Mouse (Mus musculus) lung, embryonic 15.5 days (tissue): ENCODE measurements around the gene Tmem161b. TPM values are rescaled to one million over a fixed set of nuclear protein-coding genes. Genes with fewer than 3 reads are reported as not detected.

Source experiments
- ATAC-seq: fragments of 200-750 bp; cut with Nextera tagmentation; 2 replicates; pipeline ENCODE4 v1.8.0; 2017; ENCODE audit warnings: moderate number of reproducible peaks, borderline replicate concordance; ENCODE audit not compliant: low FRiP score, low TSS enrichment; ENCODE audit errors: extremely low read depth
- H3K27ac ChIP-seq: fragments of 300-500 bp; sonication (generic); 2 replicates; pipeline ENCODE4 v1.5.1; 2015; ENCODE audit warnings: moderate library complexity, mild to moderate bottlenecking, inconsistent platforms
- H3K27me3 ChIP-seq: fragments of 300-500 bp; sonication (generic); 2 replicates; pipeline ENCODE4 v1.6.1; 2015; ENCODE audit warnings: inconsistent platforms
- H3K36me3 ChIP-seq: fragments of 300-500 bp; sonication (generic); 2 replicates; pipeline ENCODE4 v1.6.1; 2015; ENCODE audit warnings: inconsistent platforms
- H3K4me1 ChIP-seq: fragments of 300-500 bp; sonication (generic); 2 replicates; pipeline ENCODE4 v1.6.1; 2015; ENCODE audit warnings: inconsistent platforms
- H3K4me2 ChIP-seq: fragments of 300-500 bp; sonication (generic); 2 replicates; pipeline ENCODE4 v1.6.1; 2015; ENCODE audit warnings: inconsistent platforms, mild to moderate bottlenecking, moderate library complexity
- H3K4me3 ChIP-seq: fragments of 300-500 bp; sonication (generic); 2 replicates; pipeline ENCODE4 v1.5.1; 2015; ENCODE audit warnings: mild to moderate bottlenecking, inconsistent platforms
- H3K9ac ChIP-seq: fragments of 300-500 bp; sonication (generic); 2 replicates; pipeline ENCODE4 v1.6.1; 2015; ENCODE audit warnings: inconsistent platforms
- H3K9me3 ChIP-seq: fragments of 300-500 bp; sonication (generic); 2 replicates; pipeline ENCODE4 v1.6.1; 2016; ENCODE audit warnings: inconsistent platforms
- WGBS: fragments of 180-500 bp; shearing (Covaris S2); methylation state at CpG from one replicate; pipeline ENCODE4 v1.1.7; 2015; 5-methylcytosine and 5-hydroxymethylcytosine counted together
- polyA plus RNA-seq: library from polyadenylated mRNA; unstranded; fragments of >200 nt; fragmentation: Nextera tagmentation; extraction: Ambion mirVana; gene quantifications from 2 replicates; pipeline ENCODE4 v1.2.1, GENCODE M21; 2015

Tmem161b gene
- polyA plus RNA-seq, 1 experiment from 2014 or later, result 11.3 TPM

DNA sequence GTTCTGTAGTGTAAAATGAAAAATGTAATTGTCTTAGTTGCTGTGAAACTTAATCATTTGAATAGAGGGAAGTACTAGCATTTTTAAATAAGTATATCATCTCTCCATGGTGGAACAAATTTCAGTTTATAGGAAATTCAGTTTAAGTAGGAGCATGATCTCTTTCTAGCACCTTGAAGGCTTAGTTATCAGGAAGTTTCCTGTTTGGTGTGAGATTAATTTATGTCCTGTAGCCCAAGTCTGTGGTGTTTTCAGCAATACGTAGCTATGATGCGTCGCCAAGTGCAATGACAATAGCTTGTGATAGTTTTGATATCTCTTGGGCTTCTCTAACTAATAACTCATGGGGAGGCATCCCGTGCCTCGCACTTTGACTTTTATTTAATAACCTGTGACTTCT, 54.1 kb downstream of the Tmem161b start:
- H3K36me3 ChIP-seq, result 0 out of 2 replicates have a peak, but pooled peaks cover 3% of the 10 kb centered on the region
- no peaks in the 10 kb centered on the region for H3K4me1 ChIP-seq
- WGBS, result 87% methylated on average over 5 of the region's 5 CpGs
- H3K4me2 ChIP-seq, result no peak overlapping the region
- no peak for ATAC-seq
- H3K9ac ChIP-seq, result no peak overlapping the region
- no peaks in the 10 kb centered on the region for H3K9me3 ChIP-seq
- H3K27me3 ChIP-seq, result no peaks in the 10 kb centered on the region
- H3K27ac ChIP-seq, result no peak overlapping the region
- no peak overlapping the region for H3K4me3 ChIP-seq

- Histone ChIP-seq H3K4me2 (no peak overlapping the region), H3K9me3 (no peaks in the 10 kb centered on the region), H3K36me3 (0 out of 2 replicates have a peak, but pooled peaks cover 3% of the 10 kb centered on the region), H3K4me1 (no peaks in the 10 kb centered on the region), H3K27me3 (no peaks in the 10 kb centered on the region), H3K9ac (no peak overlapping the region), H3K4me3 (no peak overlapping the region), H3K27ac (no peak overlapping the region)
- ATAC-seq, result peak; percentile 72; the same call in 1 of the 2 replicates
- 61% methylated on average over 4 of the region's 4 CpGs for WGBS
These were observed 58.3 kb downstream of the Tmem161b start for GRCm38 (mm10) chr13:84280352-84280751.

DNA sequence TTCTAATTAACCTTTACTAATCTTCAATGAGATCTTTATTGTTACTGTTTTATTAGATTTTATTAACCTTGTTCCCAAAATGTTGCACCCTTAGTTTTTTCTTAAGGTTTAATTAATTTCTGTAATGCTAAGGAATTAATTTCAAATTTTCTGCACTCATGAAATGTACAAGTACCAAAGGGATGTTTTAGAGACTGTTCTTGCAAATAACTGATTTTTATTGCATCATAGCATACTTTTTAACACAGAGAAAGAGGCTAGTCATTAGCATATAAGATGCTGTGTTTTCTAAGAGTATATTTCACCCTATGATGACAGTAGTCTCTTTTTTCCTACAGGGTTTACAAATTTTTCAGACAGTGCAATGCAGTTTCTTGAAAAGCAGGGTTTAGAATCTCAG, 60.9 kb downstream of the Tmem161b start:
- H3K9ac ChIP-seq, result no peak overlapping the region
- no peak overlapping the region for H3K4me2 ChIP-seq
- H3K9me3 ChIP-seq, result no peaks in the 10 kb centered on the region
- no peak overlapping the region for H3K4me3 ChIP-seq
- H3K27ac ChIP-seq, result no peak overlapping the region
- no peaks in the 10 kb centered on the region for H3K27me3 ChIP-seq
- H3K4me1 ChIP-seq, result no peaks in the 10 kb centered on the region
- no peak for ATAC-seq
- H3K36me3 ChIP-seq, result no peaks in the 10 kb centered on the region

DNA sequence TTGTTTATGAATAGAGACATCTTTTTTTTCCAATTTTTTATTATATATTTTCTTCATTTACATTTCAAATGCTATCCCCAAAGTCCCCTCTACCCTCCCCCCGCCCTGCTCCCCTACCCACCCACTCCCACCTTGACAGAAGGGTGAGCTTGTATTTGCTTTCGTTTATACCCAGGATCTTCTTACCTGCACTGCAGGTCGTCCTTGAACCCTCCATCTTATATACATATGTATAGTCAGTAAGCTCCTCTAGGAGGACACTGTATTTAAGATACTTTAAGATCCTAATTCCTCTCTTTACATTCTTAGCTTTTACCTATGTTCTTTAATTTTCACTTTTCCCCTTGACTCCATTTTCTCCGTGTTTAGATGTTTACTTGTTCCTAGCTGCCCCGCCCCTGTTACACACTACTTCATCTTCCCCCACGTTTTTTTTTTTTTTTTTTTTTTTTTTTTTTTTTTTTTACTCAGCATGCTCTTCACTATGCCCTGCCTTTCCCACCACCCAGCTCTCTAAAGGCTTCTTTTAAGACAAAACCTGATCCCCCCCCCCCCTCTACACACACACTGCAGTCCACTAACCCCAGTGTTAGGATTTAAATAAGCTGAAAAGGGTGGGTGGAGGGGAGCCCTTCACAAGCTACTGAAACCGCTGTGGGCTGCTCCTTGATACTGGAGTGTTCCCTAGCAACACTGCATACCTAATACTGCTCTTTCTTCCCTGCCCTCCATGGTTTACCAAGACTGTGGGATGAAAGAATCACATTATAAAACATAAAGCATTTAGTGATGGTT, 62.9 kb downstream of the Tmem161b start:
- ATAC-seq, result 0 out of 2 replicates have a peak, but pooled peaks have one; percentile 14
- Histone ChIP-seq H3K9ac (no peak overlapping the region), H3K4me1 (no peaks in the 10 kb centered on the region), H3K27ac (no peak overlapping the region), H3K27me3 (no peaks in the 10 kb centered on the region), H3K4me3 (no peak overlapping the region), H3K36me3 (0 out of 2 replicates have a peak, but pooled peaks cover 5% of the 10 kb centered on the region), H3K4me2 (no peak overlapping the region), H3K9me3 (no peaks in the 10 kb centered on the region)
- WGBS, result 55% methylated on average over 7 of the region's 7 CpGs

- no peak for ATAC-seq
- no peaks in the 10 kb centered on the region for H3K9me3 ChIP-seq
- WGBS, result 89% methylated on average over 3 of the region's 3 CpGs
- no peak overlapping the region for H3K4me2 ChIP-seq
- H3K9ac ChIP-seq, result no peak overlapping the region
- H3K36me3 ChIP-seq, result 0 out of 2 replicates have a peak, but pooled peaks cover 5% of the 10 kb centered on the region
- H3K4me1 ChIP-seq, result no peaks in the 10 kb centered on the region
- no peak overlapping the region for H3K4me3 ChIP-seq
- no peaks in the 10 kb centered on the region for H3K27me3 ChIP-seq
- no peak overlapping the region for H3K27ac ChIP-seq
These were observed 63.5 kb downstream of the Tmem161b start for GRCm38 (mm10) chr13:84285559-84285945.

DNA sequence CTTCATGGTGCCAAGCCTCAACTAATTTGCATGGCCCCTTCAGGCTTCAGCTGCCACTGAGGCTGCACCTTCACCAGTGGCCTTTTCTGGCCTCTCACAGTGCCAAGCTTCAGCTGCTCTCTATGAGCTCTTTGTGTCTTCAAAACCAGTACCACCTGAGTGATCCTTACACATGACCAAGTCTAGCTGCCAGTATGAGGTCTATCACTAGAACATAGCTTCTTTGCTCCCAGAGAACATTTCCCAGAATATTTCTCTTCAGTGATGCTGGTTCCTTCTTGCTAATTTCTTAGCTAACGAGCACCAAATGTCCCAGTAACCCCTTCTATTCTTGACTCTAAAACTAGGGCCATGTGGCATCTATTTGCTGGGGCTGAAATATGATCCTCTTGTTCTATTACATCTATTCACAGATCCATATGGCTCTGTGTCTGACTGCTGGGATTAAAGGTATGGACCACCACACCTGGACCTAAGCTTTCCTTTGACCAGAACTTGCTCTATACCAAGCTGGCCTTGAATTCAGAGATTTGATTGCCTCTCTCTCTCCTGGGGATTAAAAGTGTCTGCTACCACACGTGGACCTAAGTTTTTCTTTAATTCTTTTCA, 77.5 kb downstream of the Tmem161b start:
- H3K27ac ChIP-seq, result no peak overlapping the region
- no peaks in the 10 kb centered on the region for H3K27me3 ChIP-seq
- H3K36me3 ChIP-seq, result peaks cover 10% of the 10 kb centered on the region
- H3K9ac ChIP-seq, result no peak overlapping the region
- no peaks in the 10 kb centered on the region for H3K4me1 ChIP-seq
- 70% methylated on average over 2 of the region's 2 CpGs for WGBS
- H3K4me3 ChIP-seq, result no peak overlapping the region
- no peak overlapping the region for H3K4me2 ChIP-seq
- no peaks in the 10 kb centered on the region for H3K9me3 ChIP-seq
- no peak for ATAC-seq

DNA sequence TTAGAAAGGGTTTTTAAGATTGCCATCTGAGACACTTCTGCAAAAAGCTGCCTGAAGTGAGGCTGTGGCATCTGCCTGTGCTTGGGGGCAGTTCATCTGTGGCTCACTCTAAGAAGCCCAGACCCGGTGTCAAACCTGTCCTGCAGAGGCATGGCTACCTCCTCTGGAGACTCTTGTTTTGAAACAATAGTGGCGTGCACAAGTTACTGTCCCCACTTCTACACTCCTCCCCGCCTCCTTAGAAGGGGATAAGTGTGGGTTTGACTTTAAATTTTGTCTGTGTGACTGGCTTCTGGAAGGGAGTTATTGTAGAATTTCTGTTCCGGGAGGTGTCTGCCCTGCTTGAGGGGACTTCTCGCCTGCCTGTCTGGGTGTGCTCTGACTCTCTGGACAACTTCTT, 121.2 kb downstream of the Tmem161b start:
- Histone ChIP-seq H3K36me3 (no peaks in the 10 kb centered on the region), H3K4me2 (no peak overlapping the region), H3K9me3 (no peaks in the 10 kb centered on the region), H3K4me3 (no peak overlapping the region), H3K4me1 (peaks cover 14% of the 10 kb centered on the region), H3K9ac (no peak overlapping the region), H3K27ac (no peak overlapping the region), H3K27me3 (peaks cover 56% of the 10 kb centered on the region)
- ATAC-seq, result no peak
- 14% methylated on average over 5 of the region's 5 CpGs for WGBS

DNA sequence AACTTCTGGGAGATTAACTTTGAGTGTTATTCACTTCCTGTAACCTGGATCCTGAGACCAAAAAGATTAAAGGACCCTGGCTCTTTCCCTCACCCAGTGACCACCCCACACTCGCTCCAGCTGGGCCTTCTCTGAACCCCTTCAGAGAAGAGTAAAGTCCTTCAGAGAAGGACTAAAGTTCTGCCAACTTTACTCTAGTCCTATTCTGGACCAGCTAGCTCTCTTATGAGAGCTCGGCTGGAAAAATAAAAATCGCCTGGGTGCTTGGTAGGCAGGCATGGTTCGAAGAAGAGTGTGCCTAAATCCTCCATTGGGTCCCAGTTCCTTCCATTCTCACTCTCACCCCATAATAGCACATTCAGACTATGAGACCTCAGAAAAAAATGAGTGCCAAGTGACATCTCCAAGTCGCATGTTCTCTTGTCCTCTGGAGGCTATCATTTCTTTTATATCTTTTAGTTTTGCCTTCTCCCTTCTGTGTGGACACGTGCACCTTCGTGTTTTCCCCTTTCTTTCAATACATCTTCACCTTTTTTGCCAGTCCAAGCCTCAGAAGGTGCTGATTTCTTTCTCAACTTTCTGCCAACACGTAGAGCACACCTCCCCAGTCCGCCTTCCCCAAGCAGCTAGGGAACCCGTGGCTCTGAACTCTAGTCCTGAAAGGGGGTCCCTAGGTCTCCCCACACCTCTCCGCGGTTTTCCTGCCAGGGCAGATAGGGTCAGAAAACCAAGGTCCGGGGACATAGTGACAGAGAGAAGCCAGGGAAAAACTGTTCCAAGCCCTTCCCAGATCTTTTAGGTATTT, 121.8 kb downstream of the Tmem161b start:
- H3K27ac ChIP-seq, result no peak overlapping the region
- peaks cover 56% of the 10 kb centered on the region for H3K27me3 ChIP-seq
- H3K9me3 ChIP-seq, result no peaks in the 10 kb centered on the region
- H3K36me3 ChIP-seq, result no peaks in the 10 kb centered on the region
- no peak overlapping the region for H3K4me3 ChIP-seq
- 4% methylated on average over 13 of the region's 13 CpGs for WGBS
- peaks cover 20% of the 10 kb centered on the region for H3K4me1 ChIP-seq
- no peak overlapping the region for H3K4me2 ChIP-seq
- H3K9ac ChIP-seq, result no peak overlapping the region
- no peak for ATAC-seq

DNA sequence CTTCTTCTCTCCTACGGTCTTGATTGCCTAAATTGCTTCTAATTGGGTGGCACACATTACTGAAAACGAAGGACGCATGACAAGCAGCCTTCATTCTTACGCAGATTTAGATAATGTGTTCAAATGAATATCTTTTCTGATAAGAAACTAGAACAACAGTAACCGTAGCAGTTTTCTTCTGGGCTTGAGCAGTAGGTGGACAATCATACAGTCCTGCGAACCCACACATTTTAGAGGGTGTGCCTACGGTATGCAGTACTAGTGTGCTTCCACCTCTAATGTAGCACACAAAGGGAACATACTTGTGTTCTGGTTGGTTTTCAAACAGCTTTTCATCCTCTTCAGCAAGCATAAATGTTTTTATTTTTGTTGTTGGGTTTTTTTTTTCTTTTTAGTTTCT, 122.6 kb downstream of the Tmem161b start:
- Histone ChIP-seq H3K36me3 (no peaks in the 10 kb centered on the region), H3K27me3 (peaks cover 56% of the 10 kb centered on the region), H3K4me1 (peaks cover 20% of the 10 kb centered on the region), H3K9ac (no peak overlapping the region), H3K9me3 (no peaks in the 10 kb centered on the region), H3K4me2 (no peak overlapping the region), H3K27ac (no peak overlapping the region), H3K4me3 (no peak overlapping the region)
- no peak for ATAC-seq
- WGBS, result 10% methylated on average over 7 of the region's 7 CpGs

GRCm38 (mm10) chr13:84345114-84345513, 123.0 kb downstream of the Tmem161b start:
- peaks cover 20% of the 10 kb centered on the region for H3K4me1 ChIP-seq
- no peak overlapping the region for H3K9ac ChIP-seq
- WGBS, result 3% methylated on average over 8 of the region's 8 CpGs
- no peak overlapping the region for H3K27ac ChIP-seq
- ATAC-seq, result no peak
- H3K36me3 ChIP-seq, result no peaks in the 10 kb centered on the region
- no peaks in the 10 kb centered on the region for H3K9me3 ChIP-seq
- peaks cover 56% of the 10 kb centered on the region for H3K27me3 ChIP-seq
- H3K4me2 ChIP-seq, result no peak overlapping the region
- H3K4me3 ChIP-seq, result no peak overlapping the region
